Mouse (Mus musculus): ENCODE results near the gene Xxylt1.
A peak's percentile ranks its signal among the peaks of the same experiment; 100 is the strongest.

The Xxylt1 gene

GRCm38 (mm10) chr16:31081125-31081664, at the start of gene Xxylt1:
Gene Xxylt1 (minus strand): TSS chr16:31081432.
- DNase-seq (ENCODE audit: low spot score), result peak; percentile 96

- DNase-seq (ENCODE audit: low spot score), result peak; percentile 41
Measured at GRCm38 (mm10) chr16:31128116-31128515, 46.9 kb upstream of the Xxylt1 start.

GRCm38 (mm10) chr16:31124991-31125390, 43.8 kb upstream of the Xxylt1 start:
- DNase-seq (ENCODE audit: low spot score), result no peak

- no peak for DNase-seq (ENCODE audit: low spot score)
Measured at GRCm38 (mm10) chr16:31121612-31122011, 40.4 kb upstream of the Xxylt1 start.

GRCm38 (mm10) chr16:31113596-31113995, 32.4 kb upstream of the Xxylt1 start:
- DNase-seq (ENCODE audit: low spot score), result no peak

- no peak for DNase-seq (ENCODE audit: low spot score)
Measured at GRCm38 (mm10) chr16:31101352-31101751, 20.1 kb upstream of the Xxylt1 start.

GRCm38 (mm10) chr16:31099906-31100305, 18.7 kb upstream of the Xxylt1 start:
- DNase-seq (ENCODE audit: low spot score), result no peak

- DNase-seq (ENCODE audit: low spot score), result no peak
Measured at GRCm38 (mm10) chr16:31094036-31094435, 12.8 kb upstream of the Xxylt1 start.

- DNase-seq (ENCODE audit: low spot score), result no peak
Measured at GRCm38 (mm10) chr16:31093186-31093585, 12.0 kb upstream of the Xxylt1 start.

GRCm38 (mm10) chr16:31081891-31082290, 659 bp upstream of the Xxylt1 start:
- DNase-seq (ENCODE audit: low spot score), result no peak

- DNase-seq (ENCODE audit: low spot score), result peak; percentile 84
Measured at GRCm38 (mm10) chr16:31080573-31081051, 620 bp downstream of the Xxylt1 start.

GRCm38 (mm10) chr16:31077396-31077795, 3.8 kb downstream of the Xxylt1 start:
- no peak for DNase-seq (ENCODE audit: low spot score)

GRCm38 (mm10) chr16:31076436-31076835, 4.8 kb downstream of the Xxylt1 start:
- DNase-seq (ENCODE audit: low spot score), result no peak

- DNase-seq (ENCODE audit: low spot score), result no peak
Measured at GRCm38 (mm10) chr16:31074324-31074908, 6.8 kb downstream of the Xxylt1 start.

GRCm38 (mm10) chr16:31071731-31072130, 9.5 kb downstream of the Xxylt1 start:
- no peak for DNase-seq (ENCODE audit: low spot score)

- DNase-seq (ENCODE audit: low spot score), result peak; percentile 90
Measured at GRCm38 (mm10) chr16:31070358-31071133, 10.7 kb downstream of the Xxylt1 start.

- no peak for DNase-seq (ENCODE audit: low spot score)
Measured at GRCm38 (mm10) chr16:31069211-31070166, 11.7 kb downstream of the Xxylt1 start.

GRCm38 (mm10) chr16:31068280-31068679, 13.0 kb downstream of the Xxylt1 start:
- no peak for DNase-seq (ENCODE audit: low spot score)

GRCm38 (mm10) chr16:31066344-31067098, 14.7 kb downstream of the Xxylt1 start:
- no peak for DNase-seq (ENCODE audit: low spot score)

GRCm38 (mm10) chr16:31064782-31065181, 16.4 kb downstream of the Xxylt1 start:
- DNase-seq (ENCODE audit: low spot score), result no peak

- DNase-seq (ENCODE audit: low spot score), result no peak
Measured at GRCm38 (mm10) chr16:31062918-31063317, 18.3 kb downstream of the Xxylt1 start.
